ENCODE assay signal across 8 mouse cellular contexts in genomic region chr16:31004321-31004682, GRCm38 (mm10).
A peak's percentile ranks its signal among the peaks of the same experiment; 100 is the strongest.
DNase-seq lines count a peak whose midpoint lies in the region; ATAC-seq lines count a peak whose summit lies in the region.

No protein-coding gene starts in this region.

- H3K36me3 ChIP-seq in heart, embryonic 10.5 days, result peaks cover 5% of the 10 kb centered on the region
- H3K36me3 ChIP-seq in midbrain, embryonic 10.5 days, result peaks cover 12% of the 10 kb centered on the region; the same call in 1 of the 2 replicates
- no peaks in the 10 kb centered on the region for H3K36me3 ChIP-seq in midbrain, embryonic 11.5 days (ENCODE audit: control insufficient read depth, insufficient read depth, low read length)
- no peaks in the 10 kb centered on the region for H3K36me3 ChIP-seq in intestine, embryonic 15.5 days
- no peaks in the 10 kb centered on the region for H3K36me3 ChIP-seq in stomach, embryonic 16.5 days (ENCODE audit: control insufficient read depth, insufficient read depth, low read length)

- peaks cover 48% of the 10 kb centered on the region for H3K4me1 ChIP-seq in heart, embryonic 10.5 days
- peaks cover 30% of the 10 kb centered on the region for H3K4me1 ChIP-seq in midbrain, embryonic 10.5 days
- H3K4me1 ChIP-seq in midbrain, embryonic 11.5 days (ENCODE audit: control insufficient read depth, insufficient read depth, low read length), result peaks cover 2% of the 10 kb centered on the region
- peaks cover 29% of the 10 kb centered on the region for H3K4me1 ChIP-seq in intestine, embryonic 15.5 days (replicated peaks)
- H3K4me1 ChIP-seq in stomach, embryonic 16.5 days (ENCODE audit: control insufficient read depth, insufficient read depth, low read length), result peaks cover 32% of the 10 kb centered on the region

- no peaks in the 10 kb centered on the region for H3K27me3 ChIP-seq in heart, embryonic 10.5 days (ENCODE audit: insufficient read depth, poor library complexity, severe bottlenecking)
- H3K27me3 ChIP-seq in midbrain, embryonic 10.5 days (ENCODE audit: low read depth, poor library complexity, severe bottlenecking), result no peaks in the 10 kb centered on the region
- no peaks in the 10 kb centered on the region for H3K27me3 ChIP-seq in midbrain, embryonic 11.5 days (ENCODE audit: control insufficient read depth, insufficient read depth, low read length)
- no peaks in the 10 kb centered on the region for H3K27me3 ChIP-seq in intestine, embryonic 15.5 days (replicated peaks)
- H3K27me3 ChIP-seq in stomach, embryonic 16.5 days (ENCODE audit: control insufficient read depth, insufficient read depth, low read length), result no peaks in the 10 kb centered on the region

- ATAC-seq in midbrain, embryonic 11.5 days (ENCODE audit: low FRiP score), result no peak
- peak; percentile 26; the same call in 1 of the 2 replicates for ATAC-seq in intestine, embryonic 15.5 days
- no peak for ATAC-seq in stomach, embryonic 16.5 days (ENCODE audit: insufficient read depth, low FRiP score)

- H3K9ac ChIP-seq in midbrain, embryonic 11.5 days (ENCODE audit: low read length), result no peak overlapping the region
- no peak overlapping the region for H3K9ac ChIP-seq in intestine, embryonic 15.5 days
- H3K9ac ChIP-seq in stomach, embryonic 16.5 days (ENCODE audit: low read length), result 0 out of 2 replicates have a peak overlapping the region, but pooled peaks have one; percentile 34

- WGBS in heart, embryonic 10.5 days, result 50% methylated on average over 2 of the region's 2 CpGs
- WGBS in midbrain, embryonic 10.5 days, result 48% methylated on average over 2 of the region's 2 CpGs
- 33% methylated on average over 2 of the region's 2 CpGs for WGBS in midbrain, embryonic 11.5 days
- WGBS in intestine, embryonic 15.5 days, result 32% methylated on average over 2 of the region's 2 CpGs
- 38% methylated on average over 2 of the region's 2 CpGs for WGBS in stomach, embryonic 16.5 days

- no peak overlapping the region for H3K4me3 ChIP-seq in heart, embryonic 10.5 days
- no peak overlapping the region for H3K4me3 ChIP-seq in midbrain, embryonic 10.5 days
- H3K4me3 ChIP-seq in midbrain, embryonic 11.5 days (ENCODE audit: low read depth, low read length), result no peak overlapping the region
- H3K4me3 ChIP-seq in intestine, embryonic 15.5 days (replicated peaks), result no peak overlapping the region
- H3K4me3 ChIP-seq in stomach, embryonic 16.5 days (replicated peaks; ENCODE audit: low read length), result no peak overlapping the region

- no peak overlapping the region for H3K4me2 ChIP-seq in midbrain, embryonic 11.5 days
- H3K4me2 ChIP-seq in intestine, embryonic 15.5 days (replicated peaks), result peak overlapping the region; percentile 47
- peak overlapping the region; percentile 46 for H3K4me2 ChIP-seq in stomach, embryonic 16.5 days (ENCODE audit: low read depth, low read length)

- no peaks in the 10 kb centered on the region for H3K9me3 ChIP-seq in heart, embryonic 10.5 days
- peaks cover 9% of the 10 kb centered on the region; the same call in 1 of the 2 replicates for H3K9me3 ChIP-seq in midbrain, embryonic 10.5 days (replicated peaks)
- H3K9me3 ChIP-seq in midbrain, embryonic 11.5 days (ENCODE audit: control insufficient read depth, low read length), result no peaks in the 10 kb centered on the region
- no peaks in the 10 kb centered on the region for H3K9me3 ChIP-seq in intestine, embryonic 15.5 days
- H3K9me3 ChIP-seq in stomach, embryonic 16.5 days (replicated peaks; ENCODE audit: control insufficient read depth, low read length), result no peaks in the 10 kb centered on the region

- peak overlapping the region; percentile 74 for H3K27ac ChIP-seq in heart, embryonic 10.5 days
- peak overlapping the region; percentile 69; the same call in 1 of the 2 replicates for H3K27ac ChIP-seq in midbrain, embryonic 10.5 days (replicated peaks)
- no peak overlapping the region for H3K27ac ChIP-seq in midbrain, embryonic 11.5 days (ENCODE audit: low read depth, low read length)
- peak overlapping the region; percentile 63 for H3K27ac ChIP-seq in intestine, embryonic 15.5 days
- H3K27ac ChIP-seq in stomach, embryonic 16.5 days (ENCODE audit: low read length), result peak overlapping the region; percentile 4

- intact Hi-C loops in heart, postnatal 10 days (cut with DNase I), result no loop called here

- DNase-seq in heart, embryonic 10.5 days (ENCODE audit: low spot score), result no peak
- DNase-seq in heart, postnatal 10 days, result no peak
- DNase-seq in midbrain, embryonic 10.5 days (ENCODE audit: low spot score), result no peak
- DNase-seq in midbrain, embryonic 11.5 days (ENCODE audit: low spot score, missing footprints), result no peak
- no peak for DNase-seq in gastrocnemius, adult 8-10 months (ENCODE audit: low spot score in 2 of 2)
- no peak for DNase-seq in urinary bladder, postnatal 14 days (ENCODE audit: low spot score)
